Mouse (Mus musculus) inflammation-experienced regulatory T-cells, adult 16 weeks (primary cell): ENCODE measurements around the gene Gm13030. TPM values are rescaled to one million over a fixed set of nuclear protein-coding genes. Genes with fewer than 3 reads are reported as not detected.

Experiments
- polyA plus RNA-seq: library from polyadenylated mRNA; unstranded; fragments of 100-300 nt; shearing (Covaris generic); gene quantifications from one replicate; pipeline ENCODE4 v1.2.1, GENCODE M21; 2017

The Gm13030 gene
- not detected for polyA plus RNA-seq

GRCm38 (mm10) chr4:138873864-138874263 is at the start of gene Gm13030:
Gene Gm13030 (minus strand): TSS chr4:138873964.

GRCm38 (mm10) chr4:138913797-138914196 is 40.0 kb upstream of the Gm13030 start, which contains the start of gene Otud3:
Gene Otud3 (minus strand): TSS chr4:138913945.

GRCm38 (mm10) chr4:138877731-138878130 is 4.0 kb upstream of the Gm13030 start, which contains the start of gene Pla2g2e:
Gene Pla2g2e (plus strand): TSS chr4:138877942.

GRCm38 (mm10) chr4:138863344-138863998 is 10.3 kb downstream of the Gm13030 start, which contains the start of gene Pla2g5:
Gene Pla2g5 (minus strand): TSS chr4:138863482.

Other genes with a start within 250 kb of the Gm13030 start
- not detected for gene Vwa5b1, start 238.1 kb downstream of the Gm13030 start, polyA plus RNA-seq
- gene Pla2g2c, start 149.2 kb downstream of the Gm13030 start, polyA plus RNA-seq, result not detected
- gene Ubxn10, start 136.8 kb downstream of the Gm13030 start, polyA plus RNA-seq, result 0.13 TPM
- gene Pla2g2f, start 116.3 kb downstream of the Gm13030 start, polyA plus RNA-seq, result not detected
- gene Pla2g2d, start 98.2 kb downstream of the Gm13030 start, polyA plus RNA-seq, result 1.5 TPM
- gene Pla2g5, start 10.5 kb downstream of the Gm13030 start, polyA plus RNA-seq, result not detected
- not detected for gene Pla2g2e, start 4.0 kb upstream of the Gm13030 start, polyA plus RNA-seq
- 0.52 TPM for gene Otud3, start 40.0 kb upstream of the Gm13030 start, polyA plus RNA-seq
- gene Rnf186, start 93.1 kb upstream of the Gm13030 start, polyA plus RNA-seq, result not detected
- gene Tmco4, start 98.9 kb upstream of the Gm13030 start, polyA plus RNA-seq, result 41.8 TPM
- not detected for gene Htr6, start 201.6 kb upstream of the Gm13030 start, polyA plus RNA-seq
- gene Nbl1, start 219.0 kb upstream of the Gm13030 start, polyA plus RNA-seq, result 1.1 TPM